Mouse (Mus musculus) erythroblast, embryonic 14.5 days (primary cell): ENCODE measurements around the gene Mbd3.

ENCODE experiments used
- GATA1 ChIP-seq: IDR thresholded peaks from 2 replicates; pipeline ENCODE4 v1.6.1; 2012; ENCODE audit warnings: low read length, inconsistent platforms, mixed read lengths
- TAL1 ChIP-seq: IDR thresholded peaks from 3 replicates; pipeline ENCODE4 v1.6.1; 2012; ENCODE audit warnings: low read length, inconsistent platforms, mixed read lengths

DNA sequence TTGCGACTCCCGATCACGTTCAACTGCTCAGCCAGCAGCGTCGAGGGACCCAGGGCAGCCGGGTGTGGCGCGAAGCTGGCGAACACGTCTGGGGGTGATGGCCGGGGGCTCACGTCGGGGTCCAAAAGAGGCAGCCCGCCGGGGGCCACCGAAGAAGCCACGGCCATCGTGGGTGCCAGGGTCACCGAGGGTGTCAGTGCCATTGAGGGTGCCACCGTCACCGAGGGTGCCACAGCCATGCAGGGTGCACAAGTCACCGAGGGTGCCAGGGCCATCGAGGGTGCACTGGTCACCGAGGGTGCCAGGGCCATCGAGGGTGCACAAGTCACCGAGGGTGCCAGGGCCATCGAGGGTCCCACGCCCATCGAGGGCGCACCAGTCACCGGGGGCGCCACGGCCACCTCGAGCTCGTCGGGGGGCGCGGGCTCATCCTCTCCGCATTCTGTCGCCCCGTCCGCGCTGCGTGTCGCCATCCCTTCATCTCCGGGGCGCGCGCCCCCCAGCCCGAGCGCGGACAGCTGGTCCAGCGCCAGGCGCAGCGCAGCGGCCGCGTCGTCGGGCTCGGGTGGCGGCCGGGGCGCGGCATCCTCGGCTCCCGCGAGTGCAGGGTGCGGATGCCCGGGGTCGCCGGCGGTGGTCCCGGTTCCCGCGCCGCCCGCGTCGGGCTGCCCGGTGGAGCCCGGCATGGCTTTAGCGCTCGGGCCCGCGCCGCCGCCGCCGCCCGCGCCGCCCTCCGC, 12.4 kb downstream of the Mbd3 start:
- TF ChIP-seq GATA1 (no peak), TAL1 (no peak)
